Mouse (Mus musculus) CH12F3 (cell line): ENCODE data around the gene Ncoa1.

Experiments
- in situ Hi-C: fragments of 300-500 bp; cut with MboI; formaldehyde crosslinking; loops from 2 replicates; pipeline ENCODE4 v1.14.3; 2020; ENCODE audit warnings: low sequenced_read_pairs

Ncoa1 gene

DNA sequence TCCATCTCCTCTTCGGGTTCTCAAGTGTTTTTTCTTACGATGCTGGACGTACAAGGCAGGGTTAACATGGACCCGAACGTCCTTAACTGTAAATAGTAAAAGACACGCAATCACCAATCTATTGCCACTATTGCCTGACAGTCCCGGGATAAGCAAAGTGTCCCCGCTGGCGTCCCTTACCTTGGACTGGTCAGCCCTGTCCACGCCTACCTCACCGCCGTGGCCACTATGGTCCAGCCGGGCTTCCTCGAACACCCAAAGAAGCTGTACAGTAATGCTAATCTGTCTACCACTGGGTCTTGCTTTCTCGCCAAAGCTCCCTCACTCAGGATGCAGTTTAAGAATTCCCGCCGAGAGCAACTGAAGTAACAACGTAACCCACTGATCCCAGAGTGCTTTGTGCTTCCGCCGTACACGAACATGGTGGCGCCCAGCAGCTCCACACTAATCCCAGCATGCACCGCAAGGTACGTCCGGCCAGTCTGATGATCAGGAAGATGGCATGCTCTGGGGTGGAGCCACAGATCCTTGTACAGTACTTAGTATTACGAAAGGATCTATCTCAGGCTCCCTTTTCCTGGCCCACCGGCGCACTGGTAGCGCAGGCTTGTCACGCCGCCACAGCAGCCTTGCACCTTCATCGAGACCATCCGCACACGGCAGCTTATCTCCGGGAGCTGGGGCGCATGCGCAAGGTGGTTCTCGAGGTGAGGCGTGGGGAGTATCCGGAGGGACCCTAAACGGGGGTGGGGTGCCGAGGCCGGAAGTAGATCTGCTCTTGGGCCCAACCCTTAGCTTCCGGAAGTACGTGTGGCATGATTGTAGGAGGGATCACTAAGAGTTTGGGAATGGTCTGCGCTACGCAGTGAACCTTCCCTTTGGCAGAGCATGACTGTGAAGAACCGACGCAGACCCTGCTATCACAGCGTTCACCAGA, 243.1 kb downstream of the Ncoa1 start, which contains the start of the genes Ptrhd1 and Cenpo:
Gene Ptrhd1 (plus strand): TSS at position 456 of the 937 bp plus-strand sequence.
Gene Cenpo (minus strand): TSS at position 723 of the 937 bp plus-strand sequence.
- in situ Hi-C loops, result no loop called here

DNA sequence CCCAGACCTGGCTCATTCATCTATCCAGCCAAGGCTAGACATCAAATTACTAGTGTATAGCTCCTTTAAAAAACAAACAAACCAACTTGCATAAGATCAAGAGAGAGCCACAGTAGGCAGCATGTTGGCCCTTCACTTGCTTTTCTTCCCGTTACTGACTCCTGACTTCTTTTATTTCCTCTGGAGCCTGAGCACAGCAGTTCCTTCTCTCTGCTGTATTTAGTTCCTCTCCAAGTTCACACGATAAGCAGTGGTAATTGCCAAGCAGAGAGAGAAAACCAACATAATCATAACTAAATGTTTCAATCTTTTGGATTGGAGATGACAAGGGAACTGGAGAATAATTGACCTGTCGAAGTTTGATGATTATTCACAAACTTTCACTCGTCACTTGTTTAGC, 244.2 kb downstream of the Ncoa1 start:
- in situ Hi-C loops, result no loop called here

DNA sequence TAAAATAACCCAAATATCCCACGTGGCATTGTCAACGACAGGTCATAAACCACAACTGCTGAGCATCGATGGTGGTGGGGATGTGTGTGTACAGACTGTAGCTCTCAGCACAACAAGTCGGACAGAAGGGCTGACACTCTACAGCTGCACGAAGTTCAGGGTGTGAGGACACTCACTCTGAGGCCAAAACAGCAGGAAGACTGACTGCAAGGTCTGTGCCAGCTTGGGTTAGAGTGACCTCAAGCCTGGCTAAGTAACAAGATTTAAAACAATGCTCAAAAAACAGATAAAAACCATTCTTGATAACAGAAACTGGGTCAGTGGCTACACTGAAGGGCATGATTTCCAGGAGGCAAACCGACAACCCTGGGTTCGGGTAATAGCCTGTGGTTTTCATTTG, 246.8 kb downstream of the Ncoa1 start:
- in situ Hi-C loops, result no loop called here

DNA sequence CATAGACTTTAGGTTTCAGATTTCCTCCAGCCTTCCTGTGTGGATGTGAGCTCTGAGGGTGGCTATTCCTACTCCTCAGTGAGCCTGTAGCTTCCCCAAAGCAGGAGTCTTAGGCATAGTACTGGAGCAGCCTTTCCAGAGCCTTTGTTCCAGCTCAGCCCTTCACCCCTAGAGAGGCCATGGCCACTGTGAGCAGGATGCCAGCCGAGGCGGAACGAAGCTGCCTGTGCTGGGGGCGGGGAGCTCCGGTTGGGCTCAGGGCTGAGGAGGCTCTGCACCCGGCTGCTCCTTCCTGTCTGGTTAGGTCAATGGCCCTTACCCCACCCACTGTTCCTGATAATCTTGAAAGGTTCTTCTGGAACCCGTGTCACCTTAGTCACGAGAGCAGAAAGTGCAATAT, 264.1 kb downstream of the Ncoa1 start:
- in situ Hi-C loops, result no loop called here

DNA sequence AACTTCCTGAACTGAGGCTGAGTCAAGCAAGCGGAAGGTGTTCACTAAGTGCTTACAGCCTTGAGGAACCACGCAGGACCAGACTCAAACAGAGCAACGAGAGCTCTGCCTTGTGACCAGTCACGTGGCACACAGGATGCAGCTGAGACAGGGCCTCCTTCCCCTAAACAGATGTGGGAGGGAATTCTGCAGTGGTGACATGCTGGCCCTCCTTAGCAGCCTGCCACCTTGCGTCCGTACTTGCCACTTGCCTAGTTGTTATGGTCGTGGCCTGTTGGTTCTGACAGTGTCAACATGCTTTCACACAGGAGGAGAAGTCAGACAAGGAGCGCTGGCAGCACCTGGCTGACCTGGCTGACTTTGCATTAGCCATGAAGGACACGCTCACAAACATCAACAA, 265.8 kb downstream of the Ncoa1 start:
- in situ Hi-C loops, result no loop called here

DNA sequence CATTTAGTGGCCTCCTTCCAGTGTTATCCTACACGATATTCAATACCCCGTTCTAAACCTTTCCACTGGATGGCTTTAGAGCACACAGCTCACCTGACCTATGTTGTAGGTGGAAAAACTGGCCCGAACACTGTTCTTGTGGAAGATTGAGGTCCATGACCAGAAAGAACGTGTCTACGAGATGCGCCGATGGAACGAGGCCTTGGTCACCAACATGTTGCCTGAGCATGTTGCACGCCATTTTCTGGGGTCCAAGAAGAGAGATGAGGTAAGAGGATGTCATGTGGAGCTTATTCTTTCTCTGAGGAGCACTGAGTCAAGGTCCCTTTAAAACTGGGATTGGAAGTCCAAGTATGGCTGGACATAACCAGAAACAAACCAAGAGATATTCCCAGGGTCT, 267.8 kb downstream of the Ncoa1 start:
- in situ Hi-C loops, result no loop called here

DNA sequence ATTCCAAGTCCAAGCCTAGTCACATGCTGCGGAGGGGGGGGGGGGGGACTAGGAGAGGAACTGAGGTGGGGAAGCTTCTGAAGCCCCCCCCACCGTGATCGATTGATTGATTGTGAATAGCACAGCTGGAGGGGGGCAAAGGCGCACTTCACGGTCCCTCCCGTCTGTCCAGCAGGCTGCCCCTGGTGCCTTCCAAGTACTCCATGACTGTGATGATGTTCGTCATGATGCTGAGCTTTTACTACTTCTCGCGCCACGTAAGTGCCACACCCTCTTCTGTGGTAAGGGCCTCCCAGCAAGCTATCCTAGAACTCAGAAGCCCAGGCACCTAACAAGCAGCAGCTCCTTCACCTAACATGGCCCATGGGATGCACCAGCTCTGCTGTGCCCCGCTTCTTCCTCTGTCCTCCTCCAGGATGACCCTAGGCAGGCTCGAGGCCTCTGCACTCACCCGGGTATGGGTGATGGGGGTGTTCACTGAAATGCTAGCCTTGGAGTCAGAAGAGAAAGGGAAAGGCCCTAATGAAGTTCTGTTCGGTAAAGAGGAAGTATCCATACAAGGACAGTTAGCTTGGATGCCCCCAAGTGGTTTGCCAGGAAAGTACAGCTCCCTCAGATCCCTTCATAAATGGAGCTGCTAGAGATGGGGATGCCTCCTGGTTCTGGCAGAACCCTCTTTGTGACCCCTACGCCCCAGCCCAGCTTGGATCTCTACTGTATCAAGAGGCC, 268.4 kb downstream of the Ncoa1 start:
- in situ Hi-C loops, result no loop called here

DNA sequence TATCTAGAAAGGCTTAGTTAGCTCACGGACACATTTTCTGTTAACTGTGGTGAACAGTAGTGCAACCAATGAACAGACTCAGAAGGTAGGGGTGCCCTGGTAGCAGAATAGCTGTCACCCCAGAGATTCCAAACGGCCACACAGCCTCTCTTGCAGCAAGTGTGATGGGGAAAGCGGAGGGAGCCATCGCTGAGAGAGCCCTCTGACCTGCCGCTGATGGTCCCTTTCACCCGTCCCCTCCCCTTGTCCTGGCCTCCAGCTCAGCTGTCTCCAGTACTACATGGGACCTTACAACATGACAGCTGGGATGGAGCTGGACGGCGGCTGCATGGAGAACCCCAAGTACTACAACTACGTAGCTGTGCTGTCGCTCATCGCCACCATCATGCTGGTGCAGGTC, 270.9 kb downstream of the Ncoa1 start:
- in situ Hi-C loops, result no loop called here

DNA sequence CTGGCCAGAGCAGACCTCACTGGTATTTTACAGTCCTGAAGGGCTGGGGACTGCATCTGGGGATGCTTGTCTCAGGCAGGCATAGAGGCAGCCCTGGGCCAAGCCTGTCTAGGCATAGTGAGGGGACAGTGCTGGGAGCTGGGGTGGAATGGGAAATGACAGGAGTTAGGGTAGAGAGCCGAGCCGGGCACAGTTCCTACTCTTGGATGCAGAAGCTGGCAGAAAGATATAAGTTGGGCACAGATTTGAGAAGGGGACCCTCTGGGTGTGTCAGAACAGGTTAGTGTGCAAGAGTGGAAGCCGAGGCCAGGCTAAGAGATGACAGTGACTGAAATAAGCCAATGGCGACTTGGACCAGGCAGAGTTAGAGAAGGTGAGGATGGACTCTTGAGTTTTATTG, 274.8 kb downstream of the Ncoa1 start:
- in situ Hi-C loops, result no loop called here

DNA sequence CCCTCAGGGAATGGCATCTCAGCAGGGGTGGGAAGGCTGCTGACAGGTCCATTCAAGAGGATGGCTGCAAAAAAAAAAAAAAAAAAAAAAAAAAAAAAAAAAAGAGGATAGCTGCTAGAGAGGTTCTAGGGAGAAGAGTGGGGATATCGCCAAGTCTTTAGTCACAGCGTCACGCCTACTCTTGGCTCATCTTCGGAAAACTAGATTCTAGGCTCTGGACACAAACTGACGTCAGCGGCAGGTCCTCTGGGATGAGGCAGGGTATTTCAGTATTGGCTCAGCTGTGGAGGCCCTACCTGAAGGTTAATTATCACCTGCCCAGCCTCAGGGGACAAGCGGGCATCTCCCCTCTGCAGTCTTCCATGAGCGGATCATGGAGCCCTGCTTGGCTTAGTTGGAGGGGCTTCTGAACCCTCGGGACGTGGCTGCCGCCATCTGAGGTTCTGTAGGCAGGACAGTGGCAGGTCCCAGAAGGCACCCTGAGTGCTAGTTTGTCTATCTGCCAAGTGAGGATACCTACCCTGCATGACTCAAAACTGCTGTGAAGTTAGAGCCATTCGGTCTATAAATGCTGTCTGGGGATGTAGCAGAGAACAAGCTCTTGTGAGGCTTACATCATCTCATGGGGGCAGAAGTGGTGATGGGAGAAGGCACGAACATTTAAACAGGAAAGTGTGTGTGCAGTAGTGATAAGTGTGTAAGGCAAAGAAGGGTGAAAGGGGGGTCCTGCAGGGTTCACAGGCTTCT, 275.4 kb downstream of the Ncoa1 start:
- in situ Hi-C loops, result no loop called here

DNA sequence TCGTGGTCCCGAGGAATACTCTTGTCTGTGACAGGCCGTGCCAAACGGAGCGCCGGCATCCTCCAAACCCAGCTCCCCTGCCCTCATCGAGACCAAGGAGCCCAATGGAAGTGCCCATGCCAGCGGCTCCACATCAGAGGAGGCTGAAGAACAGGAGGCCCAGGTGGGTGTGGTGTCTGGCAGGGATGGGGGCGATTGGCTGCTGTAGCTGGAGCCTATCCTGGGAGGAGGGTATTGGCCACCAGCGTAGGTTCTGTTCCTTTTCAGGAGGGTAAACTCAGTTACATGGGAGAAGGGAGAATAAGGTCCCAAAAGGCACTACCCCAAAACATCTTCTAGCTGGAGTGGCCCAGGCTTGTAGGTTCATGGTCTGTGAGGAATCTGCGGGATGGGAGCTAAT, 277.7 kb downstream of the Ncoa1 start:
- in situ Hi-C loops, result no loop called here

DNA sequence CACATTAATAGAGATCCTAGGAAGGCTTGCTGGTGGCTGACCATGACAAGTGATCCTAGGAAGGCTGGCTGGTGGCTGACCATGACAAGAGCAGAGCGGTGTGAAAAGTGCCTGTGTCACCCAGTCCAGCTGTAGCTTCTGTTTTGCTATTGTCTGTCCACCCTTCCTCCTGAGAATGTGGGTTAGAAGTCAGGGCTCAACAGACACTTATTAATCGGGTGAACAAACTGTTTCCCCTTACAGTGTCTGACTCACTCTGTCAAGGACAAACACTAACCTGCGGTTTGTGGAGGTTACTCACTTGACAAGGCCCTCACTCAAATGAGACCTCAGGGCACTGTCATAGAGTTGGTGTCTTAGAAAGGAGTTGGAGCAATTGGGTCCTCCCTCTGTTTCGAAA, 278.3 kb downstream of the Ncoa1 start:
- in situ Hi-C loops, result no loop called here
